Mouse (Mus musculus): ENCODE measurements around the gene Hspb2. TPM values are rescaled to one million over a fixed set of nuclear protein-coding genes. Genes with fewer than 3 reads are reported as not detected.

The Hspb2 gene
- total RNA-seq (2021) = 100 to 1,000 TPM; 136 to 143 TPM
- long read RNA-seq, experiment 1, transcript Hspb2-201 (2 exons, 773 nt) = major isoform, 131 of 143 reads
- long read RNA-seq, experiment 1, partial matches to known transcripts = 7 of 143 reads
- long read RNA-seq, experiment 1, other reads (novel, unspliced or antisense) = 1 of 143 reads
- long read RNA-seq, experiment 2, transcript Hspb2-201 (2 exons, 773 nt) = major isoform, 84 of 96 reads
- long read RNA-seq, experiment 2, partial matches to known transcripts = 0 of 96 reads
- long read RNA-seq, experiment 2, other reads (novel, unspliced or antisense) = 9 of 96 reads

GRCm38 (mm10) chr9:50752054-50752602 is at the start of gene Hspb2:
TSS of gene Hspb2 (minus strand) at chr9:50752354.
- DNase-seq = peak; percentile 63 to 79

GRCm38 (mm10) chr9:50800985-50801384 is 48.8 kb upstream of the Hspb2 start:
- DNase-seq = peak; percentile 25 to 41

DNA sequence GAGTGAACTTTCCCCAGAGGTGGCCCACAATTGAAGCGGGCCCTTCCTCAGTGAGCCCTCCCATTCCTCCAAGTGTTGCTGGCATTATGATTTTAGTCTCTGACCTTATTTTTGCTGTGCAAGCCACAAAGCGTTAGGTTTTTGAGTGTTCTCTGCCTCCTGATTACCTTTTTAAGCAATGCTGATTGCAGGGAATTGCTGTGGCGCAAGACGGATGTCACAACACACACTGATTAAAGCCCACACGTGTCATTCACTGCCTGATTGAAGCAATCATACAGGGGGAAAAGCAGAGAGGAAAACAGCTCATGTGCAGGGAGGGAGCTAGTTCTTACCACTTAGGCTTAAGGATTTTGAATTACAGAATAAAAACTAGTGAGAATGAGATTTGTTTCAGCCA is 46.2 kb upstream of the Hspb2 start:
- peak in 1 of 2 experiments; percentile 9 for DNase-seq

DNA sequence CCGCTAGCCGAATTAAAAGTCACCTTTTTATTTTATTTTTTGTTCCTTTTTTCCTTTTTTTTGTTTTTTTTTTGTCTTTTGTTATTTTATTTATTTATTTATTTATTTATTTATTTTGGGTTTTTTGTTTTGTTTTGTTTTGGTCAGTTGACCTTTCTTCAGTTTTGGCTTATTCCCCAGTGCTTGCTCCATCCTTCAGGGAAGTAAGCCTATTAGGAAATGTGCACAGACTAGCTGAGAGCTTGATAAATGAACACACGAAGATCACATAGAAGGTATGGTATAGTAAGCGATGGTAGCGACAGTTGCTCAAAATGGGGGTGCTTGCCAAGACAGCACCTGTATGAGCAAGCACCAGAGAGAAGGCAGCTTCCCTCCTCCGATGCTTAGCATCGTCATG is 45.5 kb upstream of the Hspb2 start:
- DNase-seq = no peak

DNA sequence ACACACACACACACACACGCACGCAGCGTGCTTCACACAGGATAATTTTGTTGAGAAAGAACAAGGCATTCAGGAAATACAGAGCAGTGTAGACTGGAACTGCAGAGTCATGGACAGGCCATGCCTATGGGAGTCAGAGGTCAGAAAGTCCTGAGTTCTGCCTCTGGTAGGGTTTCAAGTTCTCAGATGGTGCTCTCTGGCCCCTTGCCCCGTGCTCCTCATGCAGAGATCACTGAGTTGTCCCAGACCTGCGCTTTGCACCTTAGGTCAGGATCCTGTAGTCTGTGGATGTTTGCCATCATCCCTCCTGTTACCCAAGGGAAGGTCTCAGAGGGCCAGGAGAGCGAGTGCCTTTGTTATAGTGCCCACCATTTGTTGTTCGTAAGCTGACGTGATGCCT is 44.6 kb upstream of the Hspb2 start:
- DNase-seq = no peak

- no peak for DNase-seq
These were observed 43.1 kb upstream of the Hspb2 start for GRCm38 (mm10) chr9:50795266-50795665.

GRCm38 (mm10) chr9:50782155-50782554 is 30.0 kb upstream of the Hspb2 start:
- peak in 1 of 2 experiments; percentile 50 for DNase-seq

- no peak for DNase-seq
These were observed 24.1 kb upstream of the Hspb2 start for GRCm38 (mm10) chr9:50776162-50776760.

- DNase-seq = peak in 1 of 2 experiments; percentile 34
These were observed 23.5 kb upstream of the Hspb2 start for GRCm38 (mm10) chr9:50775662-50776126.

GRCm38 (mm10) chr9:50774991-50775612 is 22.9 kb upstream of the Hspb2 start, which contains the start of the genes Alg9 and 1110032A03Rik:
TSS of gene Alg9 (plus strand) at chr9:50775019.
TSS of gene 1110032A03Rik (minus strand) at chr9:50775520.
- DNase-seq = peak; percentile 90 to 96

DNA sequence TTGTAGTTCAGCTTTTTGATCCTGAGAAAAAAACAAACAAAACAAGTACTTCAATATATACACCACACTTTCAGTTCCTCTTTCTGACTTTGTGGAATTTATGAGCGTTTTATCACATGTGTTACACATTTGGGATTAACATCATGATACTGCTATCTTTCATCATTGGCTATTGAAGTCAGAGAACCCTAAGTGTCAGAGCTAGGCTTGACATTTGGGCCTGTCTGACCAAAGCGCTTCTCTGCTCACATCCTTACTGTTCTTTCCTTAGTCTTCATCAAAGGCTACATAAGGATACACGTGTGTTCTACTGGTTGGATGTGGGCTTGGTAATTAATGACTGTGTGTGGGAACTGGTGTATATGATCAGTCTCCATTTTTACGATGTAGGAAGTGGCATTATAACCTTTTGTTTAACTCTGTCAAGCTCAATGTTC is 21.9 kb upstream of the Hspb2 start:
- DNase-seq = no peak

- DNase-seq = peak; percentile 36 to 45
These were observed 17.9 kb upstream of the Hspb2 start for GRCm38 (mm10) chr9:50770011-50770410.

DNA sequence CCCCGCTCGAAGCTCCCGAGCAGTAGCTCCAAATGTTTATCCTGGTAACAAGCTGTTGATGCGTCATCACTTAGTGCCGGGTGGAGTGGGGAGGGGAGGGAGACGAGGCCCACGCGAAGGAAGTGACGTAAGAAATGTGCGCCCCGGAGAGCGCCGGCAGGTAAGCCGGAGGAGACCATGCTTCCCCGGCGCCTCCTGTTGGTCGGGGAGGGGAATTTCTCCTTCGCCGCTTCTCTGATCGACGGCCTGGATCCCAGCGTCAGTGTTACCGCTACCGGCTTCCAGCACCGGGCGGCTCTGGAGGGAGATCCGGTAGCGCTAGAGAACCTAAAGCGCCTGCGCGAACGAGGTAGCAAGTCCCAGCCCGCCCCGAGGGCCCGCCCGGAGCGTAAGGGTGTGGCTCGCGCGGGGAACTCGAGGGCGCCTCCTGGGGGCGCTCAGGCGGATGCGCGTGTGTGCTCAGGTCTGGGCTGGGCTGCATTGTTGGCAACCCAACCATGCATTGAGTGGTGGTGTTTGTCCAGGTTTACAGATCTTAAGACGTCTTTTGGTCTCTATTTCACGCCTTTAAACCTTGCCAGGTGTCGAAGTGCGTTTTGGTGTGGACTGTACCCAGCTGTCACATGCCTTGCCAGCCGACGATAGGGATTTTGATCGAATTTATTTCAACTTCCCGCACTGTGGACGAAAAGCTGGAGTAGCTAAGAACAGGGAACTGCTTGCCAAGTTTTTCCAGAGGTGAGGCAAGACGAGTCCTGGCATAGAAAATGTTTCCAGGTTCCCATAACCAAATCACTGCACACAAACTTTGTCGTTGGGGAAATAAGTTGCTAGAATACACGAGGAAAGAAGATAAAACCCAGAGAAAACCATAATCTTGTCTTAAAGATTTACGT is 16.2 kb upstream of the Hspb2 start, which contains the start of gene Fdxacb1:
TSS of gene Fdxacb1 (plus strand) at position 130 of the 896 bp plus-strand sequence.
- DNase-seq = peak; percentile 99

DNA sequence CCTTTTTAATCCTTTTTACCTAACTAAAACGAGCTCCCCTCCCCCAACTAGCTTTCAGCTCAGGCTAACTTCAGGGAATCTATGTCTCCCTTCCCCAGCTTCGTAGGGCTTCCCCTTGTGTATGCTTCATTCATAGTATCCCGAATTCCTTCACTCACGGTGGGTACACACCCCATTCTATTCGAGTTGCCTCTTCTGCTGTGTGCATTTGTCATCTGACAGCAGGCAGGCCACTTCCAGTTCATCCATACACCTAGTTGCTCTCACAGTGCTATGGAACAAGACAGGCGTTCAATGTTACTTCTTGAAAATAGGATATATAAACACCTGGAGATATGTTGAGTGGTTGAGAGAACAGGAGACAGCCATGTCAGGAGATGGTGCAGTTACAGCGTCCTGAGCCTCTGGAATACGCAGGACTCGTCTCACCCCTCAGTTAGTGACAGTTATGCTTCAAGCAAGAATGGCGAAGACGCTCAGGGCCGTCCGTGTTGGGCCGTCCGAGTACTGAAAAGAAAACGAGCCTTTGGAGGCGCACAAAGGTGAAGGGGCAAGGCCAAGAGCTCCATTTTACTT is 15.5 kb upstream of the Hspb2 start:
- DNase-seq = no peak

GRCm38 (mm10) chr9:50763331-50763730 is 11.2 kb upstream of the Hspb2 start:
- peak in 1 of 2 experiments; percentile 42 for DNase-seq

DNA sequence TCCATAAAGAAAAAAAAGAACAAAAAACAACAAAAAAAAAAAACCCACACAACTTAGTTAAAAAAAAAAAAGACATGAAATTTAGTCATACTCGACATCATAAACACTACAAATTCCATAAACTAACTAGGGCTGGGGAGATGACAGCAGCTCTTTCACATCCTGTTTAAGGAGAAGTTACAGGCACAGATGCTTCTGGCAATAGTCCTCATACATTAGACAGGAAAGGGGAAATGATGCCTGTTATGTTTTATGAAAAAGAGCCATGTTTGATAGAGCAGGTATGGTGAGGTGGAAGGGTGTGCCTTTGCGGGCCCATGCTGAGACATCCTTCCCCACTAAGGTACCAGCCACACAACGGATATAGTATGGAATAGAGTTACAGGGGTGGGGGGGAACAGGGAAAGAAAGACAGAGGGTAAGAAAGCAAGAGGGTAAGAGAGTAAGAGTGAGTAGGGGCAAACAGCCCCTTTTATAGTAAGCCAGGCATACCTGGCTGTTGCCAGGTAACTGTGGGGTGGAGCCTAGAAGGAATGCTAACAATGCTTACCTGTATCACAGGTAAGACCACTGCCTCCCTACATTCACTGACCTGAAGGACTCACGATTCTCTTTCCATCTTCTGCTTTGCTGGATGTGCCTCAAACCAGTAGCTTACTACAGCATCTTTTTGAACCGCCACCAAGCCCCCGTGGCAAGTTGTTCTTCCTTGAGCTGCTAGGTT is 9.5 kb upstream of the Hspb2 start:
- no peak for DNase-seq

DNA sequence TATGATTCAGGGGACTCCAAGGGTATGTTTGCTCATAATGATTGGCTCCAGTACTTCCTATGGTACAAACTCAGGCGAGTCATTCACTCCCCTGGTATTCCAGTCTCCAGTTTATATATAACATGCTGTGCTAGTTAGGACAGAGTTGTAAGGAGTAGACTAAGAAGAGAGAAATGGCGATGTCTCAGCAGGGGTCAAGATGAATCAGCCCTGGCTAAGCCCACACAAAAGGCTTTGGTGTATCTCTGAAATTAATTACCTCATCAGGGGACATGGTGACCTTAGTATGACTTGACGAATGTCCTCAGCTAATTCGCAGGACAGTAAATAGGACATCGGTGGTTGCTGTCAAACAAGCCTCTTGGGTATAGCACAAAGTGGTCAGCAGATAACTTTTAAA is 4.6 kb upstream of the Hspb2 start:
- DNase-seq = no peak

DNA sequence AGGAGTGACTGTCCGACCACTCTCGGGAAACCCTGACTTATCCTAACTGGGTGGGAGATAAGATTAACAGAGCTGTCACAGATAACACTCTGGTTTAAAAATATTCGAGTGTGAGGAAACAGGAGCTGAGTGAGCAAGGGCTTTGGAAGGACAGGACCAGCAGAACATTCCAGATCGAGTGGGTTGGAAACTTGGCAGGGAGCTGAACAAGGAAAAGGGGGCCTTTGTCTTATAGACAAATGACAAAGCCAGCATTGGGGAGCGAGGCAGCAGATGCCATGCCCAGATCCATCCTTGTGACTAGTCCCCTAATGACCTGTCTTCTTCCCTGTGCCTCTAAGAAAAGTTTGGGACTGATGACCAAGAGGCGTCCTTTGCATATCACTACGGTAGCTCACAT is 1.8 kb upstream of the Hspb2 start:
- peak; percentile 40 to 56 for DNase-seq

- peak; percentile 91 to 97 for DNase-seq
These were observed 846 bp upstream of the Hspb2 start for GRCm38 (mm10) chr9:50752784-50753615.

DNA sequence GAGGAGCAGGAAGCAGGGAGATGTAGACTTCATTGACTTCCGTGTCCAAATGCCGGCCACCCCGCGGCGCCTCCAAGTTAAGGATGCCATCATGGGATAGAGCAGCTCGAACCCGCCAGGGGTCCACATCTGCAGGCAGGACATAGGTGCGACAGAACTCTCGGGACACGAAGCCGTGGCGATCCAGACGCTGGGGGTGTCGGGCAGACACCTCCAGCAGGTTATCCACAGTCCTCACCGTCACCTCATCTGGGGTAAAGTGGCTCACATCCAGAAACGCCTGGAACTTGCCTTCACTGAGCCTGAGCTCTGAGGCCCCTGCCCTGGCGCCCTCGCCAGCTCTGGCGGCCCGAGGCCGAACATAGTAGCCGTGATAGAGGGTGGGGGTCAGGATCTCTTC is 831 bp downstream of the Hspb2 start, which contains the start of gene Cryab:
TSS of gene Cryab (plus strand) at position 3 of the 400 bp plus-strand sequence.
- peak in 1 of 2 experiments; percentile 50 for DNase-seq
